20 mouse cellular contexts compared by ENCODE assay signal in genomic region chr1:185585191-185585870, GRCm38 (mm10).
DNase-seq lines count a peak whose midpoint lies in the region; TF ChIP-seq lines count a peak whose summit lies in the region.
"Had no signal": no experiment of that assay in that cellular context is flagged by ENCODE, and none has a peak within 500 bp of the region (broad histone marks: within the 10 kb centered on the region; RNA-seq: fewer than 3 reads in every experiment).

No protein-coding gene starts in this region.

- TF ChIP-seq RAD21 in MEL (IDR thresholded peaks at IDR 0.05; ENCODE audit: low read depth, low read length), result no peak

- no peaks in the 10 kb centered on the region for H3K9me3 ChIP-seq in heart, embryonic 10.5 days
- no peaks in the 10 kb centered on the region for H3K9me3 ChIP-seq in MEL (replicated peaks; ENCODE audit: insufficient read depth, low read length)
- H3K9me3 ChIP-seq: forebrain, embryonic 10.5 days; forebrain, embryonic 13.5 days; G1E; hindbrain, embryonic 13.5 days; intestine, embryonic 15.5 days had no signal

- DNase-seq in heart, embryonic 10.5 days (ENCODE audit: low spot score), result no peak
- no peak for DNase-seq in heart, adult 18-20 months
- peak; percentile 24 for DNase-seq in lung, postnatal 10 days
- no peak for DNase-seq in lung, postnatal 36 days
- no peak for DNase-seq in MEL (ENCODE audit: low read depth, low spot score)
- DNase-seq in right cerebral cortex, adult 18-20 months, result no peak
- no peak for DNase-seq in kidney, postnatal 4 days
- DNase-seq: adrenal gland, adult 8-10 months; adrenal gland, postnatal 36 days; cerebellum, adult 18-20 months; cerebellum, adult 9-10 months; cerebellum, postnatal 14 days; gastrocnemius, postnatal 10 days; gastrocnemius, postnatal 36 days; kidney, adult 11 months had no signal

- H3K36me3 ChIP-seq in heart, embryonic 10.5 days, result no peaks in the 10 kb centered on the region
- no peaks in the 10 kb centered on the region for H3K36me3 ChIP-seq in MEL (ENCODE audit: control insufficient read depth in 1 of 2, insufficient read depth in 2 of 2, low read length in 2 of 2)
- H3K36me3 ChIP-seq: forebrain, embryonic 10.5 days; G1E; hindbrain, embryonic 13.5 days; intestine, embryonic 15.5 days had no signal

- H3K27me3 ChIP-seq in heart, embryonic 10.5 days (ENCODE audit: insufficient read depth, poor library complexity, severe bottlenecking), result no peaks in the 10 kb centered on the region
- no peaks in the 10 kb centered on the region for H3K27me3 ChIP-seq in MEL (ENCODE audit: control insufficient read depth in 1 of 2, insufficient read depth in 2 of 2, low read length in 2 of 2)
- H3K27me3 ChIP-seq: forebrain, embryonic 13.5 days; hindbrain, embryonic 13.5 days; intestine, embryonic 15.5 days had no signal

- H3K9ac ChIP-seq in MEL (ENCODE audit: control insufficient read depth, low read depth, low read length, poor library complexity, severe bottlenecking), result no peak overlapping the region
- H3K9ac ChIP-seq: forebrain, embryonic 13.5 days; hindbrain, embryonic 13.5 days; intestine, embryonic 15.5 days had no signal

- H3K27ac ChIP-seq in heart, embryonic 10.5 days, result 0 out of 2 replicates have a peak overlapping the region, but pooled peaks have one; percentile 6
- H3K27ac ChIP-seq in MEL (ENCODE audit: control insufficient read depth, low read depth, low read length), result no peak overlapping the region
- H3K27ac ChIP-seq: forebrain, embryonic 10.5 days; forebrain, embryonic 13.5 days; hindbrain, embryonic 13.5 days; intestine, embryonic 15.5 days had no signal

- H3K4me3 ChIP-seq in heart, embryonic 10.5 days, result no peak overlapping the region
- H3K4me3 ChIP-seq in MEL (ENCODE audit: control insufficient read depth in 1 of 2, insufficient read depth in 1 of 2, low read depth in 2 of 2, low read length in 2 of 2), result no peak overlapping the region
- H3K4me3 ChIP-seq: forebrain, embryonic 10.5 days; forebrain, embryonic 13.5 days; hindbrain, embryonic 13.5 days; intestine, embryonic 15.5 days had no signal

- TF ChIP-seq CTCF in MEL (IDR thresholded peaks at IDR 0.05 in 2 of 3, conservative IDR thresholded peaks at IDR 0.05 in 1 of 3; ENCODE audit: control insufficient read depth in 1 of 3, insufficient read depth in 1 of 3, low read depth in 2 of 3, low read length in 3 of 3, poor library complexity in 1 of 3, severe bottlenecking in 1 of 3), result peak in 2 of 3 experiments; percentile 9; a peak in 1 of 6 replicates

- no peaks in the 10 kb centered on the region for H3K79me2 ChIP-seq in MEL (ENCODE audit: control insufficient read depth, insufficient read depth, low read length, poor library complexity)

- H3K4me1 ChIP-seq in heart, embryonic 10.5 days, result peaks cover 19% of the 10 kb centered on the region
- no peaks in the 10 kb centered on the region for H3K4me1 ChIP-seq in MEL (ENCODE audit: control insufficient read depth in 1 of 2, insufficient read depth in 2 of 2, low read length in 2 of 2)
- H3K4me1 ChIP-seq: forebrain, embryonic 10.5 days; forebrain, embryonic 13.5 days; hindbrain, embryonic 13.5 days had no signal

- TF ChIP-seq POLR2A in MEL (IDR thresholded peaks at IDR 0.05; ENCODE audit: control insufficient read depth in 1 of 2, insufficient read depth in 1 of 2, low read depth in 1 of 2, low read length in 2 of 2, poor library complexity in 1 of 2), result no peak

- WGBS in heart, embryonic 10.5 days, result 80% methylated on average over 6 of the region's 6 CpGs

- TF ChIP-seq EP300 in MEL (IDR thresholded peaks at IDR 0.05; ENCODE audit: low read depth in 1 of 2, low read length in 2 of 2), result no peak

TF ChIP-seq in MEL, 35 proteins besides CTCF, POLR2A, EP300 and RAD21:
- TF ChIP-seq CHD2 (IDR thresholded peaks at IDR 0.05; ENCODE audit: low read length) (no peak), HCFC1 (IDR thresholded peaks at IDR 0.05; ENCODE audit: low read depth, low read length) (no peak)
TF ChIP-seq in MEL: peak in this region for 0.
